Mouse (Mus musculus) myocyte (in vitro differentiated cells): Measurements from ENCODE around the gene Slc23a2. TPM values are rescaled to one million over a fixed set of nuclear protein-coding genes. Genes with fewer than 3 reads are reported as not detected.
A peak's percentile ranks its signal among the peaks of the same experiment; 100 is the strongest.

ENCODE experiments used
- H3K27me3 ChIP-seq: one replicate; pipeline ENCODE4 v1.6.1; 2011; ENCODE audit not compliant: control insufficient read depth, insufficient read depth, insufficient read length
- H3K36me3 ChIP-seq: one replicate; pipeline ENCODE4 v1.6.1; 2011; ENCODE audit not compliant: control insufficient read depth, insufficient read depth
- H3K4me2 ChIP-seq: one replicate; pipeline ENCODE4 v1.6.1; 2011; ENCODE audit warnings: low read depth, control low read depth
- H3K4me3 ChIP-seq: one replicate; pipeline ENCODE4 v1.5.1; 2011; ENCODE audit warnings: mild to moderate bottlenecking, control low read depth, moderate library complexity
- H3K79me2 ChIP-seq: one replicate; pipeline ENCODE4 v1.6.1; 2011; ENCODE audit not compliant: control insufficient read depth, insufficient read depth
- H3ac ChIP-seq: one replicate; pipeline ENCODE4 v1.6.1; 2011; ENCODE audit not compliant: control insufficient read depth, insufficient read length
- CEBPB ChIP-seq: IDR thresholded peaks from 2 replicates; pipeline ENCODE4 v1.6.1; 2011; ENCODE audit warnings: mild to moderate bottlenecking, moderate library complexity; ENCODE audit not compliant: poor library complexity, insufficient read depth, severe bottlenecking
- E2F4 ChIP-seq: IDR thresholded peaks from one replicate; pipeline ENCODE4 v1.6.1; 2011; ENCODE audit warnings: mild to moderate bottlenecking, control low read depth, moderate library complexity; ENCODE audit not compliant: insufficient read depth
- MAX ChIP-seq: IDR thresholded peaks from one replicate; pipeline ENCODE4 v1.6.1; 2011; ENCODE audit warnings: low read depth, mild to moderate bottlenecking, control low read depth
- MYOD1 ChIP-seq, 3 experiments: IDR thresholded peaks; one replicate each; pipeline ENCODE4 v1.6.1; 2011; ENCODE audit warnings: control low read depth in 2 of 3, low read depth in 2 of 3, mild to moderate bottlenecking in 2 of 3, moderate library complexity in 1 of 3; ENCODE audit not compliant: insufficient read length in 2 of 3, control insufficient read depth in 1 of 3
- MYOG ChIP-seq, 3 experiments: IDR thresholded peaks; one replicate each; pipeline ENCODE4 v1.6.1; 2011; ENCODE audit warnings: control low read depth in 2 of 3, low read depth in 2 of 3, mild to moderate bottlenecking in 2 of 3; ENCODE audit not compliant: insufficient read length in 2 of 3, control insufficient read depth in 1 of 3, insufficient read depth in 1 of 3
- POLR2A ChIP-seq: IDR thresholded peaks from one replicate; pipeline ENCODE4 v1.6.1; 2011; ENCODE audit warnings: low read depth, mild to moderate bottlenecking, control low read depth, moderate library complexity; ENCODE audit not compliant: insufficient read length
- POLR2AphosphoS2 ChIP-seq: IDR thresholded peaks from one replicate; pipeline ENCODE4 v1.6.1; 2011; ENCODE audit warnings: low read depth, control low read depth; ENCODE audit not compliant: insufficient read length
- REST ChIP-seq: IDR thresholded peaks from one replicate; pipeline ENCODE4 v1.6.1; 2011; ENCODE audit warnings: mild to moderate bottlenecking, control low read depth, moderate library complexity; ENCODE audit not compliant: insufficient read depth, insufficient read length
- TCF12 ChIP-seq: IDR thresholded peaks from one replicate; pipeline ENCODE4 v1.6.1; 2011; ENCODE audit warnings: mild to moderate bottlenecking, control low read depth; ENCODE audit not compliant: poor library complexity, insufficient read depth, severe bottlenecking
- TCF3 ChIP-seq: IDR thresholded peaks from one replicate; pipeline ENCODE4 v1.6.1; 2011; ENCODE audit warnings: low read depth, control low read depth; ENCODE audit not compliant: insufficient read length
- USF1 ChIP-seq: IDR thresholded peaks from one replicate; pipeline ENCODE4 v1.6.1; 2011; ENCODE audit warnings: low read depth, mild to moderate bottlenecking, control low read depth, moderate library complexity
- polyA plus RNA-seq: library from polyadenylated mRNA; unstranded; fragments of >200 nt; fragmentation: generic; extraction: Trizol; gene quantifications from one replicate; pipeline ENCODE4 v1.2.1, GENCODE M21; 2012; ENCODE audit warnings: missing spikeins

Slc23a2 gene
- polyA plus RNA-seq, 1 experiment, result 14.5 TPM

DNA sequence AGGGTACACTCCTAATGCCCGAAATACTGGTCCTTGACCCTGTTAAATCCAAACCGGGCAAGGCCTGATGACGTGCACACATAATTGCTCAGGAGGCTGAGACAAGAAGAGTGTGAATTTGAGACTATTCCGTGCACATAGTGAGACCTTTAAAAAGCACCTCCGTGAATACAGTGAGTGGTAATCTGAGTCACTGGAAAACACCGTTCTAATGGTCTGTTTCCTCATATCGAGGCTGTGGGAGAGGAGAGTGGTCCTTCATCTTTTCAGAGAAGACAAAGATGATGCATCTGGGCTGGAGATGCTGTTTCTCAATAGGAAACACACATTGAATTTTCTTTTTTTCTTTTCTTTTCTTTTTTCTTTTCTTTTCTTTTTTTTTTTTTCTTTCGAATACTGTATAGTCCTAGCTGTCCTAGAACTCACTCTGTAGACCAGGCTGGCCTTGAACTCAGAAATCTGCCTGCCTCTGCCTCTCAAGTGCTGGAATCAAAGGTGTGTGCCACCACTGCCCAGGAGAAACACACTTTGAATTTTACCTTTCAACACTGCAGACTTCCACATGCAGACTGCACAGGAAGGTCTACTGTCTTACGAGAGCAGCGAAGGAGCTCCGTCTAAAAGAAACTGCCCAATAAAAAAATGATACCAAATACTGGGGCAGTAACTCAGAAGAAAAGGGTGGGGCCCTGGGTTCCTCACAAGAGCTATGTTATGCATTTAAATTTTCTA is 113.4 kb downstream of the Slc23a2 start:
- no peaks in the 10 kb centered on the region for H3K36me3 ChIP-seq
- TF ChIP-seq POLR2A, result no peak
- TF ChIP-seq E2F4, result no peak
- no peak for TF ChIP-seq MYOD1 (IDR thresholded peaks at IDR 0.05; ENCODE audit: control insufficient read depth in 1 of 3, insufficient read length in 2 of 3, low read depth in 2 of 3)
- TF ChIP-seq TCF12, result no peak
- no peak for TF ChIP-seq CEBPB
- TF ChIP-seq REST, result no peak
- no peak for TF ChIP-seq USF1
- TF ChIP-seq TCF3, result no peak
- TF ChIP-seq MAX, result no peak
- TF ChIP-seq MYOG (IDR thresholded peaks at IDR 0.05; ENCODE audit: control insufficient read depth in 1 of 3, insufficient read depth in 1 of 3, insufficient read length in 2 of 3, low read depth in 2 of 3), result no peak
- no peak overlapping the region for H3K4me2 ChIP-seq
- no peaks in the 10 kb centered on the region for H3K79me2 ChIP-seq
- no peaks in the 10 kb centered on the region for H3K27me3 ChIP-seq
- H3K4me3 ChIP-seq, result no peak overlapping the region
- H3ac ChIP-seq, result no peak overlapping the region

DNA sequence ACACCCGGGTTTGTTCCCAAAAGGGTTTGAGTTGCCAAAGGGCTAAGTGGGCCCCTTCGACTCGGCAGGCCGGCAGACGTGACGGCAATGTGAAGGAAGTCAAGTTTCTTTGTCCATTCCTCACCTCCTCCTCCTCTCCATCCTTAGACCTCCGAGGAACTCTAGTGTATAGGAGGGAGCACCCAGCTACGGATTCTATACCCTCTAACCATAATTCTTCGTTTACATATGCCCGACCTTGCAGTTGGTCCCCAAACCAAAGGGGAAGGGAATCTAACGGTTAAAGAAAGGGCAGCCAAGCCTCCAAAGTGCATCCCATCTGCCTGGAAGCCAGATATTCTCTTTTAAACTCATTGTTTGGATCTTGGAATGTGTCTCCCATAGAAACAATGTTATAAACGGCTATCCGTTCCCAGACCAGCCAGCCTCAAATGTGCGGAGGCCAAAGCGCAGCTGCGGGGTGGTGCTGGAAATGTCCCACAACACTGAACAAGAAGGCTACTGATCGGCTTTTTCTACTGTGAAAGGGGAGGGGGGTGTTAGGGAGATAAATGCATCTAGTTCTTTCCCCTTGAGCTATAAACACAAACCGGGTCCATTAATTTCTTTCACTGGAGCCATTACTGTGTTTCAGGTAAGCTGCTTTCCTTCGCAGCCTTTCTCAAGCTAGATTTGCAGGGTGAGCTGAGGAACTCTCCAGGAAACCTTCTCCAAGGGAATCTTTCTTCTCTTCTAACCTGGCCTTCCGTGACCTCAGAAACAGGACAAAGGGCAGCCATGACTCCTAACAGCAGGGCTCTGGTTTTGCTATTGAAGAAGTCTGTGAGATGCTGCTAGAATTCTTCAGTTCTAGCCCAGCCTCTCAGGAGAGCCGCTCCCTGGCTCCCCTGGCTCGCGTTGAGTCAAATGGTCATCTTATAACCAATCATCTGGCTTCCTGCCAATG is 114.2 kb downstream of the Slc23a2 start:
- Histone ChIP-seq H3ac (peak overlapping the region; percentile 38), H3K36me3 (no peaks in the 10 kb centered on the region), H3K4me2 (peak overlapping the region; percentile 71), H3K4me3 (peak overlapping the region; percentile 34), H3K27me3 (no peaks in the 10 kb centered on the region), H3K79me2 (no peaks in the 10 kb centered on the region)
- TF ChIP-seq TCF12 (no peak), MYOG (IDR thresholded peaks at IDR 0.05; ENCODE audit: control insufficient read depth in 1 of 3, insufficient read depth in 1 of 3, insufficient read length in 2 of 3, low read depth in 2 of 3) (no peak), POLR2AphosphoS2 (no peak), TCF3 (no peak), E2F4 (no peak)

DNA sequence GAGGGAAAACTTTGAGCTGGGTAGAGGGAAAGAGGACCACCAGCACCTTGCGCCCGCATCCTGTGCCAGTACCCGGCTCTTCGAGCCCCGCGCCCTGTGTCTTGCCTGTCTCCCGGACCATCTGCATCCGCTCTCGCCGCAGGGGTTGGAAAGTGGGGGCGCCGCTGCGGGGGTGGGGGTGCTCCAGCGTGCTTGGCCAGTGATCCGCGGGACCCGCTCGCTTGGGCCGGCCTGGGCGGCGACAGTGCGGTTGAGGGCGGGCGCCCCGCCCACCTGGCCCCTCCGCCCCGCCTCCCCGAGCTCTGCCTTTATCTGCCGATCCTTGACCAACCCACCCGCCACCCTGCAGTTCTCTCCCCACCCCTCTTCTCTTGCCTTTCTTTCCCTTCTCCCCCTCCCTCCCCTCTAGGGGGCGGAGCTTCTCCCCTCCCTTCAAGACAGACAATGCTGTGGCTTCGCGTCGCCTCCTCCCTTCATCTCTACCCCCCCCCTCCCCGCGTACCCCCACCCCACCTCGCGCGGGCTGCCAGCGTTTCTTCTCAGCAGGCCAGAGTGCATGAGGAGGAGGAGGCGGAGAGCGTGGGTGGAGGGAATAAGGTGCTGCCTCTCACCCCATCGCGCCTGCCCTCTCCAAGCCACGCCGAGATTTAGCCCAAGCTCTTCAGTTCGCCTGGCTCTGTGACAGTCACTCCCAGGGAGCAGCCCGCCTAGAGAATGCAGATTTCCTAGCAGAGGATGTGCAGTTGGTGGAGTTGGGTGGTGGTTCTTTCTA is 115.1 kb downstream of the Slc23a2 start, which contains the start of gene Rassf2:
Rassf2 (minus strand) TSS at position 613 of the 772 bp plus-strand sequence.
- TF ChIP-seq MYOD1 (IDR thresholded peaks at IDR 0.05; ENCODE audit: control insufficient read depth in 1 of 3, insufficient read length in 2 of 3, low read depth in 2 of 3), result peak in 1 of 3 experiments; percentile 45
- peak; percentile 21 for TF ChIP-seq POLR2AphosphoS2
- peak; percentile 36 for TF ChIP-seq POLR2A
- TF ChIP-seq TCF3, result no peak
- Histone ChIP-seq H3K4me2 (peak within 1 kb of the TSS; percentile 90), H3K79me2 (no peaks in the 10 kb centered on the region), H3K4me3 (peak within 1 kb of the TSS; percentile 34), H3K27me3 (no peaks in the 10 kb centered on the region), H3K36me3 (no peaks in the 10 kb centered on the region), H3ac (peak within 1 kb of the TSS; percentile 38)

DNA sequence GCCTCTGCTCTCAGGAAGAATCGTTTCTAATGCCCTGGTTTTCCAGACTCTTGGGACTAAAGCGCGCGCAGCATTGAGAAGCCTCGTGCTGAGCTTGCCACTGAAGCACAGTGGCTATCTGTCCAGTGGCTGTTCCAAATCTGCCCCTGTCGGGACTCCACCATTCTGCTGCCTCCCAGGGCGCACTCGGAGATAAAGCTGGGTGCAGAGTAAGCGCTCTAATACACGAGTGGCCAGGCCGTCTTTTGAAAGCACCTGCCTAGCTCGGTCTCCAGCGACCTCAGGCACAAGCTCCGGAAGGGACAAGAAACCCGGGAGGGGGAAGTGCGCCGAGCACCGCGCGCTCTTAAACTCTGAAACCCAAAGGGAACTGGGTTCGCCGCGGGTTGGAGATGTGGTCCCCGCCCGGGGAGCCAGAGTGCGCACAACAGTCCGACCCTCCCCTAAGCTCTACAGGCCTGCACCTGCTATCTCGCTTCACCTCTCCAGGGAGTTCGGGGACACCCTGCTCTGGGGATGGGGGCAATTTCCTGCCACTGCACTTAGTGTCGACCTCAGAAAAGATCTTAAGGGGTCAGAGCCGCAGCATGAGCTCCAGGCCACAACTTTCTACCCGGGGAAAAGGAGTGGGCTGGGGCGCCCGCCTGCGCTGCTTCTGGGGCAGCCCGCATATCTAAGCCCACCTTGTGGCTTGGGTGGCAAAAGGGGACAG is 115.9 kb downstream of the Slc23a2 start:
- peak in 1 of 3 experiments; percentile 8 for TF ChIP-seq MYOG (IDR thresholded peaks at IDR 0.05; ENCODE audit: control insufficient read depth in 1 of 3, insufficient read depth in 1 of 3, insufficient read length in 2 of 3, low read depth in 2 of 3)
- no peak for TF ChIP-seq MAX
- TF ChIP-seq USF1, result no peak
- TF ChIP-seq MYOD1 (IDR thresholded peaks at IDR 0.05; ENCODE audit: control insufficient read depth in 1 of 3, insufficient read length in 2 of 3, low read depth in 2 of 3), result peak in 1 of 3 experiments; percentile 27
- TF ChIP-seq E2F4, result no peak
- H3ac ChIP-seq, result peak overlapping the region; percentile 38
- no peaks in the 10 kb centered on the region for H3K36me3 ChIP-seq
- no peaks in the 10 kb centered on the region for H3K27me3 ChIP-seq
- H3K79me2 ChIP-seq, result no peaks in the 10 kb centered on the region
- peak overlapping the region; percentile 34 for H3K4me3 ChIP-seq
- peak overlapping the region; percentile 90 for H3K4me2 ChIP-seq
